Mouse (Mus musculus) kidney, adult 2 months (tissue): ENCODE results near the gene Gja8.

ENCODE experiments used
- CTCF ChIP-seq: fragments of 200-500 bp; conservative IDR thresholded peaks from 2 replicates; pipeline ENCODE4 v1.5.1; 2011; ENCODE audit warnings: low read depth, mild to moderate bottlenecking, control low read depth, low read length, moderate library complexity, mixed read lengths; ENCODE audit not compliant: insufficient read depth, insufficient read length
- POLR2A ChIP-seq: fragments of 200-500 bp; IDR thresholded peaks from one replicate; pipeline ENCODE4 v1.6.1; 2011; ENCODE audit warnings: low read depth, low read length, control low read depth

GRCm38 (mm10) chr3:96869091-96869490 is 56.7 kb downstream of the Gja8 start:
- TF ChIP-seq CTCF (no peak), POLR2A (no peak)
